Mouse (Mus musculus) thymus, postnatal 0 days (tissue): ENCODE measurements around the gene H2afx. TPM values are rescaled to one million over a fixed set of nuclear protein-coding genes. Genes with fewer than 3 reads are reported as not detected.

Experiments
- DNase-seq: peaks from one replicate; pipeline ENCODE4 v3.0.0-alpha.2; 2015; ENCODE audit warnings: low spot score
- microRNA-seq: library from miRNA; unstranded; fragments of <30 nt; microRNA quantifications from one replicate; pipeline ENCODE4, GENCODE M21; 2016; ENCODE audit warnings: borderline number of aligned reads
- polyA plus RNA-seq: library from polyadenylated mRNA; unstranded; fragments of >200 nt; fragmentation: Nextera tagmentation; extraction: Ambion mirVana; gene quantifications from 2 replicates; pipeline ENCODE4 v1.2.1, GENCODE M21; 2015

The H2afx gene
- polyA plus RNA-seq, 1 experiment from 2014 or later = 454 TPM

- DNase-seq = no peak
Measured at GRCm38 (mm10) chr9:44378153-44378730, 43.7 kb downstream of the H2afx start.

GRCm38 (mm10) chr9:44379054-44379834 lies 44.8 kb downstream of the H2afx start, which contains the start of gene Hyou1:
Gene Hyou1, plus strand, starts transcription at chr9:44379490.
- peak; percentile 99 for DNase-seq

- DNase-seq = no peak
Measured at GRCm38 (mm10) chr9:44379862-44380261, 45.4 kb downstream of the H2afx start.

- no peak for DNase-seq
Measured at GRCm38 (mm10) chr9:44384596-44384995, 50.1 kb downstream of the H2afx start.

Small RNAs within 50 kb of the gene (microRNA-seq; reads per million reads assigned to microRNA genes)
- gene Gm44335 = 2.1 reads per million

Other genes with a start within 250 kb of the H2afx start
- gene Mfrp, start 233.0 kb upstream of the H2afx start, polyA plus RNA-seq = not detected in 2 replicates
- 1.2 and 2.0 TPM in 2 replicates for gene C1qtnf5, start 227.4 kb upstream of the H2afx start, polyA plus RNA-seq
- gene Gm49380, start 221.2 kb upstream of the H2afx start, polyA plus RNA-seq = 0.05 and 0.10 TPM in 2 replicates
- gene Rnf26, start 221.2 kb upstream of the H2afx start, polyA plus RNA-seq = 52.3 and 53.4 TPM in 2 replicates
- gene Mcam, start 200.2 kb upstream of the H2afx start, polyA plus RNA-seq = 6.9 and 7.9 TPM in 2 replicates
- 51.9 and 60.4 TPM in 2 replicates for gene Cbl, start 100.6 kb upstream of the H2afx start, polyA plus RNA-seq
- 8.1 TPM in 2 replicates for gene Ccdc153, start 94.0 kb upstream of the H2afx start, polyA plus RNA-seq
- 0.45 and 0.49 TPM in 2 replicates for gene Pdzd3, start 83.2 kb upstream of the H2afx start, polyA plus RNA-seq
- gene Nlrx1, start 66.1 kb upstream of the H2afx start, polyA plus RNA-seq = 5.9 and 6.3 TPM in 2 replicates
- 0.09 and 0.12 TPM in 2 replicates for gene Abcg4, start 46.1 kb upstream of the H2afx start, polyA plus RNA-seq
- 22.4 and 22.6 TPM in 2 replicates for gene Hinfp, start 29.0 kb upstream of the H2afx start, polyA plus RNA-seq
- 11.0 and 11.2 TPM in 2 replicates for gene C2cd2l, start 14.4 kb upstream of the H2afx start, polyA plus RNA-seq
- gene Dpagt1, start 8.7 kb upstream of the H2afx start, polyA plus RNA-seq = 25.7 and 25.8 TPM in 2 replicates
- gene Hmbs, start 9.5 kb downstream of the H2afx start, polyA plus RNA-seq = 74.7 and 79.0 TPM in 2 replicates
- gene Vps11, start 27.0 kb downstream of the H2afx start, polyA plus RNA-seq = 30.1 and 30.5 TPM in 2 replicates
- 13.1 and 18.5 TPM in 2 replicates for gene Hyou1, start 44.8 kb downstream of the H2afx start, polyA plus RNA-seq
- 16.4 and 18.1 TPM in 2 replicates for gene Slc37a4, start 62.2 kb downstream of the H2afx start, polyA plus RNA-seq
- gene Rps25, start 72.4 kb downstream of the H2afx start, polyA plus RNA-seq = 3,300 and 3,396 TPM in 2 replicates
- 166 and 171 TPM in 2 replicates for gene Trappc4, start 72.9 kb downstream of the H2afx start, polyA plus RNA-seq
- 24.6 and 27.0 TPM in 2 replicates for gene Ccdc84, start 83.9 kb downstream of the H2afx start, polyA plus RNA-seq
- gene Foxr1, start 106.4 kb downstream of the H2afx start, polyA plus RNA-seq = not detected in 2 replicates
- 0.69 and 1.5 TPM in 2 replicates for gene Upk2, start 120.3 kb downstream of the H2afx start, polyA plus RNA-seq
- 3.2 and 4.4 TPM in 2 replicates for gene Bcl9l, start 148.1 kb downstream of the H2afx start, polyA plus RNA-seq
- gene Cxcr5, start 227.2 kb downstream of the H2afx start, polyA plus RNA-seq = 1.4 and 1.5 TPM in 2 replicates